ENCODE assay signal across 10 mouse cellular contexts in genomic region chr11:30367373-30368225, GRCm38 (mm10).
DNase-seq lines count a peak whose midpoint lies in the region; ATAC-seq and TF ChIP-seq lines count a peak whose summit lies in the region.
"Had no signal": no experiment of that assay in that cellular context is flagged by ENCODE, and none has a peak within 500 bp of the region (broad histone marks: within the 10 kb centered on the region; RNA-seq: fewer than 3 reads in every experiment).

No protein-coding gene starts in this region.

- no peaks in the 10 kb centered on the region for H3K36me3 ChIP-seq in hindbrain, postnatal 0 days (ENCODE audit: insufficient read depth, low read length)
- H3K36me3 ChIP-seq: liver, embryonic 15.5 days; stomach, embryonic 15.5 days had no signal

- DNase-seq in heart, postnatal 36 days = peak; percentile 13 to 24
- no peak for DNase-seq in heart, postnatal 4 days
- peak; percentile 76 for DNase-seq in brain, adult 2 months (ENCODE audit: low read depth, low spot score)
- DNase-seq in hindbrain, postnatal 0 days (ENCODE audit: low spot score) = peak; percentile 36
- peak; percentile 23 to 53 for DNase-seq in left cerebral cortex, postnatal 25 days (ENCODE audit: low spot score in 2 of 2)
- no peak for DNase-seq in T-cell, adult 2 months (ENCODE audit: low spot score)
- DNase-seq in lung, postnatal 14 days = no peak

- peak; percentile 64; the same call in 1 of the 2 replicates for ATAC-seq in hindbrain, postnatal 0 days
- ATAC-seq in activated CD4-positive, CD25-positive, alpha-beta regulatory T cell, adult 4 months = no peak

- H3K4me2 ChIP-seq in hindbrain, postnatal 0 days (ENCODE audit: low read depth, low read length) = no peak overlapping the region
- H3K4me2 ChIP-seq: liver, embryonic 15.5 days; stomach, embryonic 15.5 days had no signal

- WGBS in hindbrain, postnatal 0 days = 63% methylated on average over 5 of the region's 5 CpGs

- intact Hi-C loops in heart, postnatal 36 days (cut with DNase I) = loop anchor here (2.0 to 5.0 kb wide), 3 partner anchors 37 to 205 kb away; partner anchors contain the start of gene 4930505A04Rik
- intact Hi-C loops in left cerebral cortex, postnatal 25 days (cut with DNase I) = no loop called here

- no peaks in the 10 kb centered on the region for H3K27me3 ChIP-seq in hindbrain, postnatal 0 days (ENCODE audit: insufficient read depth, low read length)
- H3K27me3 ChIP-seq: liver, embryonic 15.5 days; stomach, embryonic 15.5 days had no signal

- no peak overlapping the region for H3K27ac ChIP-seq in hindbrain, postnatal 0 days
- H3K27ac ChIP-seq: liver, embryonic 15.5 days; stomach, embryonic 15.5 days had no signal

- no peak overlapping the region for H3K9ac ChIP-seq in hindbrain, postnatal 0 days (replicated peaks; ENCODE audit: low read length)
- H3K9ac ChIP-seq: liver, embryonic 15.5 days; stomach, embryonic 15.5 days had no signal

- no peaks in the 10 kb centered on the region for H3K9me3 ChIP-seq in hindbrain, postnatal 0 days (ENCODE audit: low read length)
- H3K9me3 ChIP-seq: liver, embryonic 15.5 days; stomach, embryonic 15.5 days had no signal

- no peak for TF ChIP-seq CTCF in hindbrain, postnatal 0 days (IDR thresholded peaks at IDR 0.05; ENCODE audit: low read depth)

- no peak overlapping the region for H3K4me3 ChIP-seq in hindbrain, postnatal 0 days (ENCODE audit: low read length)
- H3K4me3 ChIP-seq: liver, embryonic 15.5 days; stomach, embryonic 15.5 days had no signal

- no peaks in the 10 kb centered on the region for H3K4me1 ChIP-seq in hindbrain, postnatal 0 days (ENCODE audit: insufficient read depth, low read length)
- H3K4me1 ChIP-seq: liver, embryonic 15.5 days; stomach, embryonic 15.5 days had no signal

Comparison
In these comparisons a context has a peak if more than half of its experiments do, and no peak if none do; other contexts are left out.
1. DNase-seq: peak in heart, postnatal 36 days (2 of 2), brain, adult 2 months (single experiment), hindbrain, postnatal 0 days (single experiment) and left cerebral cortex, postnatal 25 days (2 of 2); none in heart, postnatal 4 days (single experiment), T-cell, adult 2 months (single experiment) and lung, postnatal 14 days (single experiment).